Mouse (Mus musculus): Measurements from ENCODE around the gene Epb41l3. TPM values are rescaled to one million over a fixed set of nuclear protein-coding genes. Genes with fewer than 3 reads are reported as not detected.

Gene Epb41l3
- total and polyA plus RNA-seq, 3 experiments: not detected

GRCm38 (mm10) chr17:69076238-69076625 lies 749 bp downstream of the Epb41l3 start:
- Histone ChIP-seq H3K9me3 (replicated peaks; ENCODE audit: insufficient read depth, low read length) (no peaks in the 10 kb centered on the region), H3K27ac (ENCODE audit: control insufficient read depth, low read depth, low read length) (no peak overlapping the region), H3K4me3 (ENCODE audit: control insufficient read depth in 1 of 2, insufficient read depth in 1 of 2, low read depth in 2 of 2, low read length in 2 of 2) (no peak overlapping the region), H3K4me1 (ENCODE audit: control insufficient read depth in 1 of 2, insufficient read depth in 2 of 2, low read length in 2 of 2) (no peaks in the 10 kb centered on the region), H3K36me3 (ENCODE audit: control insufficient read depth in 1 of 2, insufficient read depth in 2 of 2, low read length in 2 of 2) (no peaks in the 10 kb centered on the region), H3K79me2 (ENCODE audit: control insufficient read depth, insufficient read depth, low read length, poor library complexity) (no peaks in the 10 kb centered on the region), H3K9ac (ENCODE audit: control insufficient read depth, low read depth, low read length, poor library complexity, severe bottlenecking) (no peak overlapping the region), H3K27me3 (ENCODE audit: control insufficient read depth in 1 of 2, insufficient read depth in 2 of 2, low read length in 2 of 2) (no peaks in the 10 kb centered on the region)
- TF ChIP-seq CHD1 (IDR thresholded peaks at IDR 0.05; ENCODE audit: low read depth, low read length) (no peak), MXI1 (IDR thresholded peaks at IDR 0.05; ENCODE audit: low read depth, low read length) (no peak), MYC (IDR thresholded peaks at IDR 0.05; ENCODE audit: low read depth, low read length) (no peak), NRF1 (IDR thresholded peaks at IDR 0.05; ENCODE audit: insufficient read depth, low read depth, low read length, poor library complexity, severe bottlenecking) (no peak), SMC3 (IDR thresholded peaks at IDR 0.05; ENCODE audit: low read depth, low read length) (no peak), BHLHE40 (IDR thresholded peaks at IDR 0.05; ENCODE audit: borderline replicate concordance, low read depth, low read length) (no peak), ZNF384 (IDR thresholded peaks at IDR 0.05; ENCODE audit: low read depth, low read length) (no peak), GATA1 (IDR thresholded peaks at IDR 0.05; ENCODE audit: low read depth, low read length) (no peak), HCFC1 (IDR thresholded peaks at IDR 0.05; ENCODE audit: low read depth, low read length) (no peak), ZKSCAN1 (IDR thresholded peaks at IDR 0.05; ENCODE audit: low read depth, low read length) (no peak), UBTF (IDR thresholded peaks at IDR 0.05; ENCODE audit: borderline replicate concordance, insufficient read depth, low read depth, low read length) (no peak), POLR2AphosphoS2 (IDR thresholded peaks at IDR 0.05; ENCODE audit: low read length) (no peak), USF1 (IDR thresholded peaks at IDR 0.05; ENCODE audit: low read depth, low read length) (no peak), MAZ (IDR thresholded peaks at IDR 0.05; ENCODE audit: low read depth, low read length) (no peak), KAT2A (conservative IDR thresholded peaks at IDR 0.05; ENCODE audit: low read depth, low read length) (no peak), TAL1 (IDR thresholded peaks at IDR 0.05; ENCODE audit: low read length) (no peak)
- DNase-seq (ENCODE audit: low read depth, low spot score): no peak

GRCm38 (mm10) chr17:69076747-69077543 lies 1.5 kb downstream of the Epb41l3 start:
- H3K4me3 ChIP-seq (ENCODE audit: control insufficient read depth in 1 of 2, insufficient read depth in 1 of 2, low read depth in 2 of 2, low read length in 2 of 2): no peak overlapping the region
- H3K9me3 ChIP-seq (replicated peaks; ENCODE audit: insufficient read depth, low read length): no peaks in the 10 kb centered on the region
- no peaks in the 10 kb centered on the region for H3K36me3 ChIP-seq (ENCODE audit: control insufficient read depth in 1 of 2, insufficient read depth in 2 of 2, low read length in 2 of 2)
- TF ChIP-seq MAX (IDR thresholded peaks at IDR 0.05; ENCODE audit: low read length) (no peak), MAZ (IDR thresholded peaks at IDR 0.05; ENCODE audit: low read depth, low read length) (no peak), EP300 (IDR thresholded peaks at IDR 0.05; ENCODE audit: low read depth in 1 of 2, low read length in 2 of 2) (no peak), SIN3A (IDR thresholded peaks at IDR 0.05; ENCODE audit: low read length) (no peak), CHD2 (IDR thresholded peaks at IDR 0.05; ENCODE audit: low read length) (no peak), NELFE (IDR thresholded peaks at IDR 0.05; ENCODE audit: low read depth, low read length) (no peak), ZKSCAN1 (IDR thresholded peaks at IDR 0.05; ENCODE audit: low read depth, low read length) (no peak), POLR2AphosphoS5 (IDR thresholded peaks at IDR 0.05; ENCODE audit: borderline replicate concordance, low read depth, low read length) (no peak), UBTF (IDR thresholded peaks at IDR 0.05; ENCODE audit: borderline replicate concordance, insufficient read depth, low read depth, low read length) (no peak), NRF1 (IDR thresholded peaks at IDR 0.05; ENCODE audit: insufficient read depth, low read depth, low read length, poor library complexity, severe bottlenecking) (no peak), MEF2A (IDR thresholded peaks at IDR 0.05; ENCODE audit: extremely low read depth, insufficient replicate concordance, low read depth, low read length, poor library complexity, severe bottlenecking) (no peak), POLR2AphosphoS2 (IDR thresholded peaks at IDR 0.05; ENCODE audit: low read length) (no peak), GABPA (IDR thresholded peaks at IDR 0.05; ENCODE audit: low read depth, low read length) (no peak), CHD1 (IDR thresholded peaks at IDR 0.05; ENCODE audit: low read depth, low read length) (no peak)
- H3K79me2 ChIP-seq (ENCODE audit: control insufficient read depth, insufficient read depth, low read length, poor library complexity): no peaks in the 10 kb centered on the region
- H3K27me3 ChIP-seq (ENCODE audit: control insufficient read depth in 1 of 2, insufficient read depth in 2 of 2, low read length in 2 of 2): no peaks in the 10 kb centered on the region
- H3K4me1 ChIP-seq (ENCODE audit: control insufficient read depth in 1 of 2, insufficient read depth in 2 of 2, low read length in 2 of 2): no peaks in the 10 kb centered on the region
- no peak overlapping the region for H3K9ac ChIP-seq (ENCODE audit: control insufficient read depth, low read depth, low read length, poor library complexity, severe bottlenecking)
- no peak for DNase-seq (ENCODE audit: low read depth, low spot score)
- no peak overlapping the region for H3K27ac ChIP-seq (ENCODE audit: control insufficient read depth, low read depth, low read length)

All from MEL (cell line).